Mouse (Mus musculus) skeletal muscle tissue, adult 2 months (tissue): ENCODE data around the gene Ssna1.

Experiments used
- DNase-seq: peaks from one replicate; pipeline ENCODE4 v3.0.0-alpha.2; 2012; ENCODE audit warnings: low read depth, low spot score

Gene Ssna1

GRCm38 (mm10) chr2:25231038-25231437 lies 41.2 kb downstream of the Ssna1 start:
- DNase-seq: no peak

- DNase-seq: no peak
These were observed 41.7 kb downstream of the Ssna1 start for GRCm38 (mm10) chr2:25230581-25230980.

- DNase-seq: no peak
These were observed 42.7 kb downstream of the Ssna1 start for GRCm38 (mm10) chr2:25229582-25229981.

GRCm38 (mm10) chr2:25228995-25229530 lies 43.2 kb downstream of the Ssna1 start:
- DNase-seq: no peak

GRCm38 (mm10) chr2:25228431-25228889 lies 43.8 kb downstream of the Ssna1 start:
- DNase-seq: peak; percentile 88

- DNase-seq: no peak
These were observed 44.8 kb downstream of the Ssna1 start for GRCm38 (mm10) chr2:25227406-25227805.

DNA sequence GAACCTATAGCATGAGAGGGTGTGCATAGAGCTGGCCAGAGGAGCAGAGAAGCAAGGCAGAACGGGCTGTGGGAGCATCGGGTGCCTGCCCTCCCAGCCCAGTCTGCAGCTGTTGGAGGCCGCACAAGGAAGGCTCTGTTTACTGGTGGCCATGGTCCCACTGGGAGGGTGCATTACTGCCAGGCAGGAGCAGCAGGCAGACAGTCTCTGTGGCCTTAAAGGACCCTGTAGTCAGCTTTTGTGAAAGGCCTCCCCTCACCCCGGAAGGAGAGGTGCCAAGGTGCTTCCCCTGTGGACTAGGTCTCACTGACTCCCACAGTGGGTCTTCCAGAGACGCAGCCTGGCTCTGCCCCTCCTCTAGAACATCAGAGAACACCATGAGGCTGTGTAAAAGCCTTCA lies 45.4 kb downstream of the Ssna1 start:
- DNase-seq: peak; percentile 80

GRCm38 (mm10) chr2:25225811-25226379 lies 46.3 kb downstream of the Ssna1 start:
- DNase-seq: no peak

- DNase-seq: peak; percentile 100
These were observed 47.2 kb downstream of the Ssna1 start for GRCm38 (mm10) chr2:25224766-25225752.

DNA sequence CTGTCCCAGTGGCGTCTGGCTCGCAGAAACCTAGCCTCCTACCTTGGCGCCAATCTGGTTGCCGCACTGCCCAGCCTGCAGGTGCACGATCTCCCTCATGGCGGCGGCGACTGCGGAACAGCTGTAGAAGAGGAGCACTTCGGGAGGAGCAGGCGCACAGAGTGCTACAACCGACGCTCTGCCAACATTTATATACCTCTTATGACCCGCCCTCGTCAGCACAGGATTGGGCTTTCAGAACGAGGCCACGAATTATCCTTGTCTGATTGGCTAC lies 47.8 kb downstream of the Ssna1 start, which contains the start of gene Tubb4b:
Gene Tubb4b, minus strand, starts transcription at position 211 of the 274 bp plus-strand sequence.
- no peak for DNase-seq

- peak; percentile 86 for DNase-seq
These were observed 48.4 kb downstream of the Ssna1 start for GRCm38 (mm10) chr2:25223681-25224491.

DNA sequence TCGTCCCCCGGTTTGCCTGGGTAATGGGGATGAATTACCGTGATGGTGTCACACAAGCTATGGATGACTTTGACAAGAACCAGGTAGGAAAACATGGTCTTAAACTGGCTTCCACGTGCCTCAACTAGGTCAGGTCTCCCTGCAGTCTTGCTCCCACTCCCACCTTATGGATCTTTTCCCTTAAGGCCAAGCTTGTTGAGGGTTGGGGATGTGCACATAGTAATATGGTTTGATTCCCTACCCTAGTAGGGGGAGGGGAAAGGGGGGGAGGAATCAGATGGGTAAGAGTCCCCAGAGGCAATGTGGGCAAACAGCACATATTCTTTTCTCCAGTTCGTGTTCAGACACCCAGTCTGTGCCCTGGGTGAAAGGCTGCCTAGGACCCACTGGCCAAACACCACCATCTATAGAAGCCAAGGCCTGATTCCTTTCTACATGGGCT lies 50.9 kb downstream of the Ssna1 start:
- DNase-seq: no peak
